Mouse (Mus musculus) cerebellum, adult 2 months (tissue): ENCODE data around the gene Gm19345.

Experiments used
- CTCF ChIP-seq: fragments of 200-500 bp; IDR thresholded peaks from 2 replicates; pipeline ENCODE4 v1.5.1; 2011; ENCODE audit warnings: low read depth, mild to moderate bottlenecking, control low read depth, low read length, moderate library complexity, borderline replicate concordance; ENCODE audit not compliant: insufficient read depth
- POLR2A ChIP-seq: fragments of 200-500 bp; IDR thresholded peaks from 2 replicates; pipeline ENCODE4 v1.6.1; 2011; ENCODE audit warnings: low read length, control low read depth, borderline replicate concordance; ENCODE audit not compliant: insufficient read depth

- TF ChIP-seq POLR2A (no peak), CTCF (no peak)
These were observed 7.9 kb downstream of the Gm19345 start for GRCm38 (mm10) chr7:19859740-19860139.
